Mouse (Mus musculus): ENCODE data around the gene Adam26a.
"Not testable (repeated sequence)": the region's sequence is repeated elsewhere in the genome, so short reads cannot be mapped to it uniquely, and the experiment has no call there.

The Adam26a gene

DNA sequence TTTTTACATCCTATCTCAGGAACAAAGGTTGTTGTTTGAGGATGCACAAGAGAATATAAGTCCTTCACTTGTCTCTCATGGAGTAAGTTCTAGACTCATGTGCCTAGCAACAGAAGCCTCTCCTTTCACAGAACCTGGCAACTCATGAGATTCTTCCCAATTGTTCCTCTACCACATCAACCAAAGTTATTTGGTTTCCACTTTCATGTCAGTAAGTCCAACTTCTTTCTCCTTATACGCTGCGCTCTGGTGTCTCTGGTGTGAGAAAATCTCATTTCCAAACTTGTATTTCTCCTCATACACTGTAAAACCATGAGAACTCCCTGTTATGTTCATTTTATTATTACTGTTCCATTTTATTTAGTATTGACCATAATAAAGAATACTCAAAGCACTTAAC lies at the start of gene Adam26a:
TSS of gene Adam26a (minus strand) at position 101 of the 400 bp plus-strand sequence.
- not testable (repeated sequence) for DNase-seq

DNA sequence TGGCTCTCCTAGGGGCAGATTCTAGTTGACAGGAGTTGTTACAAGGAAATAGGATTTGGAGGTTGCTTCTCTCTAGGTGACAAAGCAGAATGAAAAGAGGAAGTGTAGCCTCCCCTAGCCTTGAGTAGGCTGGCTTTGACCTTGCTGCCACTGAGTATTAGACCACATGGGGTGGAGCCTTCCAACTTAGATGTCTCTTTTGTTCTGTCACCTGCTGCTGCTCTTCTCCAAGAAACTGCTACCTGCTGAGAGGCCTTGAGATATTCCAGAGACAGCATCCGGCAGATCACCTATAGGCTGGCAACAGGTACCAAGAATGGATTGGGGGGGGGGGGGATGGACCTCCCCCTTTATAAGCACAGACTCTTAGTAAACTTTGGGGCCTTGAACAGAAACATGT lies 39.5 kb upstream of the Adam26a start:
- DNase-seq = no peak

DNA sequence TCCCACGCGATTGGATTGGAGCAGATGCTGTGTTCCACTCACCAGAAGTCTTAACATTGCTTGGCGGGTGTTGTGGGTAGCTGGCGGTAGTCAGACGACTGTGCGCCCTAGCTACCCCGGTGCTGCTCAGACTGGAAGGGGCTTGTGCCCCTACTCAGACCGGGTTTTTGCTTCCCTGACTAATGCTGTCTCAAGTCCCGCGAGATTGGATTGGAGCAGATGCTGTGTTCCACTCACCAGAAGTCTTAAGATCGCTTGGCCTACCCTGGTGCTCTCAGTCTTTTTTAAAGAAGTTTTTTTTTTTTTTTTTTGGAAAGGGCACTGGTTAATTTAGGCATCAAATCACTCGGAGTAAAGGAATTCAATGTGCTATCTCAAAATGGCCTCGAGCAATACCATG lies 27.1 kb upstream of the Adam26a start:
- DNase-seq = not testable (repeated sequence)

DNA sequence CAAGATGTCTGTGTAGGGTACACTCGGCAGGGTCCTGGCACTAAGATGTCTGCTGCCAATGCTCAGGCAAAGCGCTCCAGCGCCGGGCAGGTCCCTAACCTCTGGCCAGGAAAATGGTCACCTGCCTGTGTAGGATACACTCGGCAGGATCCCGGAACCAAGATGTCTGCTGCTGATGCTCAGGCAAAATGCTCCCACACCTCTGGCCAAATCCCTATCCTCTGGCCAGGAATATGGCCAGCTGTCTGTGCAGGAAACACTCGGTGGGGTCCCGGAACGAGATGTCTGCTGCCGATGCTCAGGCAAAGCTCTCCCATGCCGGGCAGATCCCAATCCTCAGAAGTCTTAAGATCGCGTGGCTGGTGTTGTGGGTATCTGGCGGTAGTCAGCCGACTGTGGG lies 26.7 kb upstream of the Adam26a start:
- DNase-seq = not testable (repeated sequence)

DNA sequence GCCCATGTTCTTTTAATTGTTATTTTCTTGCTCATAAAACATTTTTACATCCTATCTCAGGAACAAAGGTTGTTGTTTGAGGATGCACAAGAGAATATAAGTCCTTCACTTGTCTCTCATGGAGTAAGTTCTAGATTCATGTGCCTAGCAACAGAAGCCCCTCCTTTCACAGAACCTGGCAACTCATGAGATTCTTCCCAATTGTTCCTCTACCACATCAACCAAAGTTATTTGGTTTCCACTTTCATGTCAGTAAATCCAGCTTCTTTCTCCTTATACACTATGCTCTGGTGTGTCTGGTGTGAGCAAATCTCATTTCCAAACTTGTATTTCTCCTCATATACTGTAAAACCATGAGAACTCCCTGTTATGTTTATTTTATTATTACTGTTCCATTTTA lies 48.5 kb downstream of the Adam26a start, which contains the start of gene Adam26b:
TSS of gene Adam26b (minus strand) at position 101 of the 400 bp plus-strand sequence.
- DNase-seq = not testable (repeated sequence)
